Mouse (Mus musculus) liver, embryonic 14.5 days (tissue): Measurements from ENCODE around the gene Rex1bd. TPM values are rescaled to one million over a fixed set of nuclear protein-coding genes. Genes with fewer than 3 reads are reported as not detected.

Source experiments
- ATAC-seq: fragments of 200-750 bp; cut with Nextera tagmentation; 2 replicates; pipeline ENCODE4 v1.8.0; 2017; ENCODE audit warnings: moderate number of reproducible peaks, mild to moderate bottlenecking, moderate library complexity; ENCODE audit not compliant: insufficient read depth
- DNase-seq, 3 experiments: peaks; one replicate each; pipeline ENCODE4 v3.0.0-alpha.2; 2012 to 2013; ENCODE audit warnings: low read depth in 3 of 3, low spot score in 3 of 3
- H3K27ac ChIP-seq: fragments of 300-500 bp; sonication (generic); 2 replicates; pipeline ENCODE4 v1.5.1; 2014; ENCODE audit warnings: moderate library complexity, mild to moderate bottlenecking, control low read depth, inconsistent platforms
- H3K27me3 ChIP-seq: fragments of 300-500 bp; sonication (generic); 2 replicates; pipeline ENCODE4 v1.6.1; 2014; ENCODE audit warnings: mild to moderate bottlenecking, low read length, moderate library complexity; ENCODE audit not compliant: control insufficient read depth, insufficient read depth
- H3K36me3 ChIP-seq: fragments of 300-500 bp; sonication (generic); replicated peaks from 2 replicates; pipeline ENCODE4 v1.6.1; 2014; ENCODE audit warnings: low read depth; ENCODE audit not compliant: control insufficient read depth, insufficient read depth
- H3K4me1 ChIP-seq, 2 experiments: fragments of 200-500 bp in 1 of 2; fragments of 300-500 bp in 1 of 2; sonication (generic) in 1 of 2; replicated peaks; 2 replicates each; pipeline ENCODE4 v1.6.1; 2012 to 2014; ENCODE audit warnings: antibody characterized with exemption in 1 of 2, inconsistent platforms in 1 of 2, low read length in 1 of 2; ENCODE audit not compliant: control insufficient read depth in 2 of 2, insufficient read depth in 2 of 2
- H3K4me2 ChIP-seq: fragments of 300-500 bp; sonication (generic); 2 replicates; pipeline ENCODE4 v1.6.1; 2014; ENCODE audit warnings: low read depth, mild to moderate bottlenecking, control low read depth, moderate library complexity
- H3K4me3 ChIP-seq, 2 experiments: fragments of 200-500 bp in 1 of 2; fragments of 300-500 bp in 1 of 2; sonication (generic) in 1 of 2; 2 replicates each; pipeline ENCODE4 v1.5.1; 2012 to 2014; ENCODE audit warnings: low read depth in 2 of 2, low read length in 2 of 2, mild to moderate bottlenecking in 2 of 2, control low read depth in 1 of 2, inconsistent platforms in 1 of 2, moderate library complexity in 1 of 2; ENCODE audit not compliant: insufficient read depth in 1 of 2
- H3K9ac ChIP-seq: fragments of 300-500 bp; sonication (generic); replicated peaks from 2 replicates; pipeline ENCODE4 v1.6.1; 2014; ENCODE audit warnings: mild to moderate bottlenecking, control low read depth, moderate library complexity
- H3K9me3 ChIP-seq: fragments of 300-500 bp; sonication (generic); 2 replicates; pipeline ENCODE4 v1.6.1; 2016; ENCODE audit warnings: low read length, mixed read lengths; ENCODE audit not compliant: control insufficient read depth
- CTCF ChIP-seq: IDR thresholded peaks from 2 replicates; pipeline ENCODE4 v1.5.1; 2016; ENCODE audit warnings: antibody characterized with exemption, low read depth, control low read depth
- EP300 ChIP-seq: IDR thresholded peaks from 2 replicates; pipeline ENCODE4 v1.6.1; 2016; ENCODE audit warnings: antibody characterized with exemption, low read depth
- WGBS: fragments of 180-500 bp; shearing (Covaris S2); extraction: QIAGEN DNeasy Blood & Tissue Kit; methylation state at CpG from one replicate; pipeline ENCODE4 v1.1.7; 2014; ENCODE audit not compliant: insufficient replicate concordance; 5-methylcytosine and 5-hydroxymethylcytosine counted together
- polyA plus RNA-seq, 2 experiments: library from polyadenylated mRNA; depleted of rRNA in 1 of 2; stranded (reverse) in 1 of 2; unstranded in 1 of 2; fragments of >200 nt; fragmentation: Nextera tagmentation in 1 of 2; extraction: Ambion mirVana in 1 of 2; gene quantifications; 2 replicates each; pipeline versions ENCODE4 v1.2.1 to v1.2.3; 2012 to 2014

Gene Rex1bd
- polyA plus RNA-seq, 2 experiments: 55.1 to 72.0 TPM

- TF ChIP-seq EP300 (no peak), CTCF (no peak)
- no peaks in the 10 kb centered on the region for H3K9me3 ChIP-seq
- H3K27me3 ChIP-seq: peaks cover 14% of the 10 kb centered on the region
- no peak for ATAC-seq
- DNase-seq: no peak
- H3K36me3 ChIP-seq: peaks cover 6% of the 10 kb centered on the region
- H3K4me1 ChIP-seq: peaks cover 36 to 49% of the 10 kb centered on the region in 2 experiments
- WGBS: 25% methylated on average over 12 of the region's 12 CpGs
- H3K4me3 ChIP-seq: peak overlapping the region; percentile 11 to 26; a peak in 2 of 4 replicates
- peak overlapping the region; percentile 36 for H3K9ac ChIP-seq
- H3K27ac ChIP-seq: no peak overlapping the region
- peak overlapping the region; percentile 74 for H3K4me2 ChIP-seq
Measured at GRCm38 (mm10) chr8:70502540-70502939, 4.0 kb downstream of the Rex1bd start.

- H3K27ac ChIP-seq: no peak overlapping the region; the same call in 1 of the 2 replicates
- peak overlapping the region; percentile 74 for H3K4me2 ChIP-seq
- H3K36me3 ChIP-seq: peaks cover under 1% of the 10 kb centered on the region
- H3K9me3 ChIP-seq: no peaks in the 10 kb centered on the region
- H3K27me3 ChIP-seq: peaks cover 19% of the 10 kb centered on the region
- peak overlapping the region; percentile 36 for H3K9ac ChIP-seq
- TF ChIP-seq EP300 (no peak), CTCF (0 out of 2 replicates have a peak, but pooled peaks have one; percentile 16)
- ATAC-seq (no peak), DNase-seq (no peak)
- H3K4me1 ChIP-seq: peaks cover 36 to 49% of the 10 kb centered on the region in 2 experiments
- WGBS: 12% methylated on average over 23 of the region's 23 CpGs
- peak overlapping the region; percentile 11 to 26; a peak in 3 of 4 replicates for H3K4me3 ChIP-seq
Measured at GRCm38 (mm10) chr8:70501820-70502529, 4.6 kb downstream of the Rex1bd start.

- Histone ChIP-seq H3K27ac (peak overlapping the region; percentile 72), H3K36me3 (no peaks in the 10 kb centered on the region), H3K9ac (peak overlapping the region; percentile 59), H3K4me2 (peak overlapping the region; percentile 74), H3K4me3 (peak overlapping the region; percentile 39 to 55), H3K9me3 (no peaks in the 10 kb centered on the region), H3K4me1 (peaks cover 34 to 41% of the 10 kb centered on the region in 2 experiments), H3K27me3 (peaks cover 33% of the 10 kb centered on the region)
- TF ChIP-seq CTCF: no peak
- peak; percentile 74 for TF ChIP-seq EP300
- WGBS: 4% methylated on average over 39 of the region's 39 CpGs
- peak; percentile 58 to 69 (median 66) for DNase-seq
- ATAC-seq: peak; percentile 86
Measured at GRCm38 (mm10) chr8:70500386-70501301, 5.9 kb downstream of the Rex1bd start.

GRCm38 (mm10) chr8:70495771-70496062 is 10.8 kb downstream of the Rex1bd start:
- H3K9me3 ChIP-seq: no peaks in the 10 kb centered on the region
- H3K27me3 ChIP-seq: peaks cover 76% of the 10 kb centered on the region
- H3K4me1 ChIP-seq: peaks cover 12 to 15% of the 10 kb centered on the region in 2 experiments
- no peaks in the 10 kb centered on the region for H3K36me3 ChIP-seq
- H3K4me2 ChIP-seq: no peak overlapping the region
- H3K9ac ChIP-seq: no peak overlapping the region
- ATAC-seq (no peak), DNase-seq (no peak)
- no peak overlapping the region for H3K4me3 ChIP-seq
- no peak for TF ChIP-seq CTCF
- TF ChIP-seq EP300: no peak
- WGBS: 11% methylated on average over 12 of the region's 12 CpGs
- no peak overlapping the region for H3K27ac ChIP-seq
